Mouse (Mus musculus) layer of hippocampus, postnatal 10 days (tissue): ENCODE data around the gene Chd9. TPM values are rescaled to one million over a fixed set of nuclear protein-coding genes. Genes with fewer than 3 reads are reported as not detected.
"Not testable (repeated sequence)": the region's sequence is repeated elsewhere in the genome, so short reads cannot be mapped to it uniquely, and the experiment has no call there.

Experiments
- DNase-seq, 2 experiments: peaks; one replicate each; pipeline ENCODE4 v3.0.0; 2021; ENCODE audit warnings: low spot score in 2 of 2
- total RNA-seq, 2 experiments: library from RNA; stranded (reverse); gene quantifications; 2 replicates each; pipeline ENCODE4 v1.2.3; 2021

The Chd9 gene
- total RNA-seq, 2 experiments from 2014 or later: 169 to 181 TPM

- DNase-seq: peak; percentile 30 to 62
These were observed 42.0 kb downstream of the Chd9 start for GRCm38 (mm10) chr8:90869920-90870777.

- DNase-seq: peak; percentile 28 to 51
These were observed 43.4 kb downstream of the Chd9 start for GRCm38 (mm10) chr8:90871375-90872080.

- no peak for DNase-seq
These were observed 44.9 kb downstream of the Chd9 start for GRCm38 (mm10) chr8:90873051-90873450.

GRCm38 (mm10) chr8:90876213-90876721, 48.1 kb downstream of the Chd9 start:
- DNase-seq: peak; percentile 69 to 70

GRCm38 (mm10) chr8:90876722-90877429, 48.7 kb downstream of the Chd9 start:
- peak; percentile 66 to 77 for DNase-seq

- peak in 1 of 2 experiments; percentile 40 for DNase-seq
These were observed 49.4 kb downstream of the Chd9 start for GRCm38 (mm10) chr8:90877430-90877975.

- DNase-seq: no peak
These were observed 50.4 kb downstream of the Chd9 start for GRCm38 (mm10) chr8:90878551-90878950.

GRCm38 (mm10) chr8:90880041-90880440, 51.9 kb downstream of the Chd9 start:
- DNase-seq: no peak

GRCm38 (mm10) chr8:90881181-90881580, 53.0 kb downstream of the Chd9 start:
- no peak for DNase-seq

GRCm38 (mm10) chr8:90882088-90882691, 54.0 kb downstream of the Chd9 start:
- no peak for DNase-seq

GRCm38 (mm10) chr8:90885671-90886368, 57.7 kb downstream of the Chd9 start:
- no peak for DNase-seq

GRCm38 (mm10) chr8:90886369-90886712, 58.2 kb downstream of the Chd9 start:
- not testable (repeated sequence) for DNase-seq

- not testable (repeated sequence) for DNase-seq
These were observed 59.2 kb downstream of the Chd9 start for GRCm38 (mm10) chr8:90887328-90887727.

- no peak for DNase-seq
These were observed 63.9 kb downstream of the Chd9 start for GRCm38 (mm10) chr8:90891872-90892578.

GRCm38 (mm10) chr8:90892579-90892919, 64.4 kb downstream of the Chd9 start:
- DNase-seq: no peak

GRCm38 (mm10) chr8:90894231-90894914, 66.2 kb downstream of the Chd9 start:
- DNase-seq: no peak

- DNase-seq: no peak
These were observed 69.2 kb downstream of the Chd9 start for GRCm38 (mm10) chr8:90897343-90897742.

GRCm38 (mm10) chr8:90898578-90898977, 70.4 kb downstream of the Chd9 start:
- DNase-seq: no peak

- DNase-seq: no peak
These were observed 73.8 kb downstream of the Chd9 start for GRCm38 (mm10) chr8:90902002-90902401.
